Mouse (Mus musculus): Measurements from ENCODE around the gene Igsf21. TPM values are rescaled to one million over a fixed set of nuclear protein-coding genes. Genes with fewer than 3 reads are reported as not detected.

The Igsf21 gene
- polyA plus RNA-seq, 1 experiment, result not detected

- peaks cover 53% of the 10 kb centered on the region for H3K27me3 ChIP-seq (ENCODE audit: control insufficient read depth, insufficient read depth, insufficient read length)
- no peak overlapping the region for H3K4me3 ChIP-seq
- no peak overlapping the region for H3ac ChIP-seq (ENCODE audit: control insufficient read depth, insufficient read length)
- TF ChIP-seq CEBPB (IDR thresholded peaks at IDR 0.05; ENCODE audit: insufficient read depth, poor library complexity, severe bottlenecking), result no peak
- no peak for TF ChIP-seq REST (IDR thresholded peaks at IDR 0.05; ENCODE audit: insufficient read depth, insufficient read length)
- no peak for TF ChIP-seq SRF (IDR thresholded peaks at IDR 0.05; ENCODE audit: control insufficient read depth, insufficient read length, low read depth)
- TF ChIP-seq POLR2AphosphoS2 (IDR thresholded peaks at IDR 0.05; ENCODE audit: insufficient read length, low read depth), result no peak
- no peak for TF ChIP-seq E2F4 (IDR thresholded peaks at IDR 0.05; ENCODE audit: insufficient read depth)
- TF ChIP-seq TCF3 (IDR thresholded peaks at IDR 0.05; ENCODE audit: insufficient read length, low read depth), result no peak
- H3K4me2 ChIP-seq (ENCODE audit: low read depth), result no peak overlapping the region
- H3K36me3 ChIP-seq (ENCODE audit: control insufficient read depth, insufficient read depth), result no peaks in the 10 kb centered on the region
- H3K79me2 ChIP-seq (ENCODE audit: control insufficient read depth, insufficient read depth), result no peaks in the 10 kb centered on the region
Observed at GRCm38 (mm10) chr4:140245286-140246179, 1.1 kb downstream of the Igsf21 start.

DNA sequence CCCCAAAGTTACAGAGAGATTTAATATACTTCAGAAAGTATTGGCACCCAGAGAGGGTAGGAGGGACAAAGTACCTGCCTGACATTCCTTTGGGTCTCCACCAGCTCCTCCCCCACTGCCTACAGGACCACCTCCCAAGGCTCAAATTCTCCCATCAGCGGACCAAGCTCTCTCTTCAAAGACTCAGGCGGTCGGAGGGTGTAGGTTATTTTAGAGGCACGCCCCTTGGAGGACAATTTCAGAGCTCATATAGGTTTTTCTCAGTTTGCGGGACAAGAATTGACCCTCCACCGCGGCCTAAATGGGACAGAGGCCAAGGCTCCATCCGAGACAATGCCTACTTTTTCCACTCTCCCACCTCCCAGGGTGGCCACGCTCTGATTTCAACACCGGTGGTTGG is 1.7 kb downstream of the Igsf21 start:
- Histone ChIP-seq H3K36me3 (ENCODE audit: control insufficient read depth, insufficient read depth) (no peaks in the 10 kb centered on the region), H3ac (ENCODE audit: control insufficient read depth, insufficient read length) (no peak overlapping the region), H3K4me3 (no peak overlapping the region), H3K79me2 (ENCODE audit: control insufficient read depth, insufficient read depth) (no peaks in the 10 kb centered on the region), H3K4me2 (ENCODE audit: low read depth) (no peak overlapping the region), H3K27me3 (ENCODE audit: control insufficient read depth, insufficient read depth, insufficient read length) (peaks cover 53% of the 10 kb centered on the region)
- TF ChIP-seq TCF12 (IDR thresholded peaks at IDR 0.05; ENCODE audit: insufficient read depth, poor library complexity, severe bottlenecking) (no peak), MYOG (IDR thresholded peaks at IDR 0.05; ENCODE audit: control insufficient read depth in 1 of 3, insufficient read depth in 1 of 3, insufficient read length in 2 of 3, low read depth in 2 of 3) (no peak), USF1 (IDR thresholded peaks at IDR 0.05; ENCODE audit: low read depth) (no peak), POLR2A (IDR thresholded peaks at IDR 0.05; ENCODE audit: insufficient read length, low read depth) (no peak), MAX (IDR thresholded peaks at IDR 0.05; ENCODE audit: low read depth) (no peak), REST (IDR thresholded peaks at IDR 0.05; ENCODE audit: insufficient read depth, insufficient read length) (no peak), CEBPB (IDR thresholded peaks at IDR 0.05; ENCODE audit: insufficient read depth, poor library complexity, severe bottlenecking) (no peak), POLR2AphosphoS2 (IDR thresholded peaks at IDR 0.05; ENCODE audit: insufficient read length, low read depth) (no peak), TCF3 (IDR thresholded peaks at IDR 0.05; ENCODE audit: insufficient read length, low read depth) (no peak), E2F4 (IDR thresholded peaks at IDR 0.05; ENCODE audit: insufficient read depth) (no peak), SRF (IDR thresholded peaks at IDR 0.05; ENCODE audit: control insufficient read depth, insufficient read length, low read depth) (no peak), MYOD1 (IDR thresholded peaks at IDR 0.05; ENCODE audit: control insufficient read depth in 1 of 3, insufficient read length in 2 of 3, low read depth in 2 of 3) (no peak)

- no peak overlapping the region for H3K4me3 ChIP-seq
- H3ac ChIP-seq (ENCODE audit: control insufficient read depth, insufficient read length), result no peak overlapping the region
- H3K4me2 ChIP-seq (ENCODE audit: low read depth), result no peak overlapping the region
- TF ChIP-seq TCF12 (IDR thresholded peaks at IDR 0.05; ENCODE audit: insufficient read depth, poor library complexity, severe bottlenecking) (no peak), POLR2A (IDR thresholded peaks at IDR 0.05; ENCODE audit: insufficient read length, low read depth) (no peak), POLR2AphosphoS2 (IDR thresholded peaks at IDR 0.05; ENCODE audit: insufficient read length, low read depth) (no peak), USF1 (IDR thresholded peaks at IDR 0.05; ENCODE audit: low read depth) (no peak), SRF (IDR thresholded peaks at IDR 0.05; ENCODE audit: control insufficient read depth, insufficient read length, low read depth) (no peak), CEBPB (IDR thresholded peaks at IDR 0.05; ENCODE audit: insufficient read depth, poor library complexity, severe bottlenecking) (no peak), MYOD1 (IDR thresholded peaks at IDR 0.05; ENCODE audit: control insufficient read depth in 1 of 3, insufficient read length in 2 of 3, low read depth in 2 of 3) (no peak), MYOG (IDR thresholded peaks at IDR 0.05; ENCODE audit: control insufficient read depth in 1 of 3, insufficient read depth in 1 of 3, insufficient read length in 2 of 3, low read depth in 2 of 3) (no peak), TCF3 (IDR thresholded peaks at IDR 0.05; ENCODE audit: insufficient read length, low read depth) (no peak)
- H3K79me2 ChIP-seq (ENCODE audit: control insufficient read depth, insufficient read depth), result no peaks in the 10 kb centered on the region
- H3K36me3 ChIP-seq (ENCODE audit: control insufficient read depth, insufficient read depth), result no peaks in the 10 kb centered on the region
- peaks cover 51% of the 10 kb centered on the region for H3K27me3 ChIP-seq (ENCODE audit: control insufficient read depth, insufficient read depth, insufficient read length)
Observed at GRCm38 (mm10) chr4:140244161-140244813, 2.3 kb downstream of the Igsf21 start.

- no peak overlapping the region for H3ac ChIP-seq (ENCODE audit: control insufficient read depth, insufficient read length)
- no peak for TF ChIP-seq MYOD1 (IDR thresholded peaks at IDR 0.05; ENCODE audit: control insufficient read depth in 1 of 3, insufficient read length in 2 of 3, low read depth in 2 of 3)
- TF ChIP-seq E2F4 (IDR thresholded peaks at IDR 0.05; ENCODE audit: insufficient read depth), result no peak
- no peaks in the 10 kb centered on the region for H3K79me2 ChIP-seq (ENCODE audit: control insufficient read depth, insufficient read depth)
- H3K36me3 ChIP-seq (ENCODE audit: control insufficient read depth, insufficient read depth), result no peaks in the 10 kb centered on the region
- peaks cover 47% of the 10 kb centered on the region for H3K27me3 ChIP-seq (ENCODE audit: control insufficient read depth, insufficient read depth, insufficient read length)
- H3K4me3 ChIP-seq, result no peak overlapping the region
- H3K4me2 ChIP-seq (ENCODE audit: low read depth), result no peak overlapping the region
Observed at GRCm38 (mm10) chr4:140243231-140243630, 3.4 kb downstream of the Igsf21 start.

GRCm38 (mm10) chr4:140242291-140242690 is 4.3 kb downstream of the Igsf21 start:
- H3K36me3 ChIP-seq (ENCODE audit: control insufficient read depth, insufficient read depth), result no peaks in the 10 kb centered on the region
- H3ac ChIP-seq (ENCODE audit: control insufficient read depth, insufficient read length), result no peak overlapping the region
- TF ChIP-seq POLR2A (IDR thresholded peaks at IDR 0.05; ENCODE audit: insufficient read length, low read depth), result no peak
- no peak for TF ChIP-seq POLR2AphosphoS2 (IDR thresholded peaks at IDR 0.05; ENCODE audit: insufficient read length, low read depth)
- no peak for TF ChIP-seq E2F4 (IDR thresholded peaks at IDR 0.05; ENCODE audit: insufficient read depth)
- no peak for TF ChIP-seq SRF (IDR thresholded peaks at IDR 0.05; ENCODE audit: control insufficient read depth, insufficient read length, low read depth)
- TF ChIP-seq MAX (IDR thresholded peaks at IDR 0.05; ENCODE audit: low read depth), result no peak
- TF ChIP-seq MYOG (IDR thresholded peaks at IDR 0.05; ENCODE audit: control insufficient read depth in 1 of 3, insufficient read depth in 1 of 3, insufficient read length in 2 of 3, low read depth in 2 of 3), result no peak
- TF ChIP-seq TCF12 (IDR thresholded peaks at IDR 0.05; ENCODE audit: insufficient read depth, poor library complexity, severe bottlenecking), result no peak
- no peak for TF ChIP-seq CEBPB (IDR thresholded peaks at IDR 0.05; ENCODE audit: insufficient read depth, poor library complexity, severe bottlenecking)
- TF ChIP-seq MYOD1 (IDR thresholded peaks at IDR 0.05; ENCODE audit: control insufficient read depth in 1 of 3, insufficient read length in 2 of 3, low read depth in 2 of 3), result no peak
- no peak for TF ChIP-seq USF1 (IDR thresholded peaks at IDR 0.05; ENCODE audit: low read depth)
- no peak for TF ChIP-seq TCF3 (IDR thresholded peaks at IDR 0.05; ENCODE audit: insufficient read length, low read depth)
- TF ChIP-seq REST (IDR thresholded peaks at IDR 0.05; ENCODE audit: insufficient read depth, insufficient read length), result no peak
- H3K79me2 ChIP-seq (ENCODE audit: control insufficient read depth, insufficient read depth), result no peaks in the 10 kb centered on the region
- peaks cover 46% of the 10 kb centered on the region for H3K27me3 ChIP-seq (ENCODE audit: control insufficient read depth, insufficient read depth, insufficient read length)
- H3K4me2 ChIP-seq (ENCODE audit: low read depth), result no peak overlapping the region
- no peak overlapping the region for H3K4me3 ChIP-seq

All from myocyte (in vitro differentiated cells).